Mouse (Mus musculus) lung, postnatal 0 days (tissue): Measurements from ENCODE around the gene Atg4b. TPM values are rescaled to one million over a fixed set of nuclear protein-coding genes. Genes with fewer than 3 reads are reported as not detected.

Experiments used
- ATAC-seq: fragments of 200-750 bp; cut with Nextera tagmentation; 2 replicates; pipeline ENCODE4 v1.8.0; 2017; ENCODE audit warnings: moderate library complexity
- DNase-seq: peaks from one replicate; pipeline ENCODE4 v3.0.0-alpha.2; 2016; ENCODE audit warnings: low spot score
- H3K27ac ChIP-seq: fragments of 300-500 bp; sonication (generic); 2 replicates; pipeline ENCODE4 v1.5.1; 2014; ENCODE audit warnings: antibody characterized with exemption, mild to moderate bottlenecking, low read length, mixed read lengths
- H3K27me3 ChIP-seq: fragments of 300-500 bp; sonication (generic); replicated peaks from 2 replicates; pipeline ENCODE4 v1.6.1; 2014; ENCODE audit warnings: low read length, mixed read lengths; ENCODE audit not compliant: insufficient read depth
- H3K36me3 ChIP-seq: fragments of 300-500 bp; sonication (generic); 2 replicates; pipeline ENCODE4 v1.6.1; 2014; ENCODE audit warnings: low read length, mixed read lengths; ENCODE audit not compliant: insufficient read depth
- H3K4me1 ChIP-seq: fragments of 300-500 bp; sonication (generic); 2 replicates; pipeline ENCODE4 v1.6.1; 2014; ENCODE audit warnings: antibody characterized with exemption, low read depth, low read length, mixed read lengths; ENCODE audit not compliant: insufficient read depth
- H3K4me2 ChIP-seq: fragments of 300-500 bp; sonication (generic); replicated peaks from 2 replicates; pipeline ENCODE4 v1.6.1; 2014; ENCODE audit warnings: low read depth, mild to moderate bottlenecking, low read length, moderate library complexity, mixed read lengths
- H3K4me3 ChIP-seq: fragments of 300-500 bp; sonication (generic); 2 replicates; pipeline ENCODE4 v1.5.1; 2014; ENCODE audit warnings: low read depth, low read length
- H3K9ac ChIP-seq: fragments of 300-500 bp; sonication (generic); replicated peaks from 2 replicates; pipeline ENCODE4 v1.6.1; 2014; ENCODE audit warnings: low read depth, mild to moderate bottlenecking
- H3K9me3 ChIP-seq: fragments of 300-500 bp; sonication (generic); 2 replicates; pipeline ENCODE4 v1.6.1; 2016; ENCODE audit warnings: low read length, mixed read lengths
- CTCF ChIP-seq: IDR thresholded peaks from 2 replicates; pipeline ENCODE4 v1.5.1; 2016; ENCODE audit warnings: antibody characterized with exemption, mild to moderate bottlenecking
- EP300 ChIP-seq: IDR thresholded peaks from 2 replicates; pipeline ENCODE4 v1.6.1; 2016; ENCODE audit warnings: antibody characterized with exemption, mild to moderate bottlenecking, control low read depth
- WGBS: fragments of 180-500 bp; shearing (Covaris S2); extraction: QIAGEN DNeasy Blood & Tissue Kit; methylation state at CpG from one replicate; pipeline ENCODE4 v1.1.7; 2014; 5-methylcytosine and 5-hydroxymethylcytosine counted together
- polyA plus RNA-seq: library from polyadenylated mRNA; unstranded; fragments of >200 nt; fragmentation: Nextera tagmentation; extraction: Ambion mirVana; gene quantifications from 2 replicates; pipeline ENCODE4 v1.2.1, GENCODE M21; 2015

Atg4b gene
- polyA plus RNA-seq, 1 experiment from 2014 or later: 54.2 TPM

GRCm38 (mm10) chr1:93764871-93765591, 13.7 kb downstream of the Atg4b start:
- no peak overlapping the region for H3K4me2 ChIP-seq
- no peak for DNase-seq
- H3K36me3 ChIP-seq: 0 out of 2 replicates have a peak, but pooled peaks cover 7% of the 10 kb centered on the region
- ATAC-seq: no peak
- no peak overlapping the region for H3K27ac ChIP-seq
- TF ChIP-seq EP300 (no peak), CTCF (no peak)
- no peak overlapping the region for H3K4me3 ChIP-seq
- H3K27me3 ChIP-seq: no peaks in the 10 kb centered on the region
- H3K9me3 ChIP-seq: no peaks in the 10 kb centered on the region
- no peak overlapping the region for H3K9ac ChIP-seq
- H3K4me1 ChIP-seq: no peaks in the 10 kb centered on the region
- 80% methylated on average over 9 of the region's 9 CpGs for WGBS

DNA sequence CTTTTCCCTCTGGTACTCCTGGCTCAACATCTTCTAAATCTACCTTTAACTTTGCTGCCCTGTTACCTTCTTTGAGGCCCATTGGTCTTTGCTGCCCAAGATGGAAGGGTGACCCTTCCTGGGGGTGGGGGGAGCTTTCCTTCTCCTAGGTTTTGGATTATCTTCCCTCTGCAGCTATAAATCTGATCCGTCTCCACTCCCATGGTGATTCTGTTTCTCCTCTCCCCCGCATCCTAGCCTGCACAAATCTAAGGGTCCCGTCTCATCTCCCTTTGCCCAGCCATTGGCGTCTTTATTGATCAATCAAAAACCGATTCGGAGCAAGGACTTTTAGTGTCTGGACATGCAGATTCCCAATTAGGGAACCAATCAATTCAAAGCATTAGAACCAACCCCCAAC, 16.3 kb downstream of the Atg4b start:
- no peak for TF ChIP-seq CTCF
- TF ChIP-seq EP300: no peak
- 93% methylated on average over 6 of the region's 6 CpGs for WGBS
- Histone ChIP-seq H3K36me3 (peaks cover 10% of the 10 kb centered on the region; the same call in 1 of the 2 replicates), H3K27me3 (no peaks in the 10 kb centered on the region), H3K4me1 (no peaks in the 10 kb centered on the region), H3K9ac (no peak overlapping the region), H3K4me2 (no peak overlapping the region), H3K4me3 (no peak overlapping the region), H3K27ac (no peak overlapping the region), H3K9me3 (no peaks in the 10 kb centered on the region)
- ATAC-seq (no peak), DNase-seq (no peak)

DNA sequence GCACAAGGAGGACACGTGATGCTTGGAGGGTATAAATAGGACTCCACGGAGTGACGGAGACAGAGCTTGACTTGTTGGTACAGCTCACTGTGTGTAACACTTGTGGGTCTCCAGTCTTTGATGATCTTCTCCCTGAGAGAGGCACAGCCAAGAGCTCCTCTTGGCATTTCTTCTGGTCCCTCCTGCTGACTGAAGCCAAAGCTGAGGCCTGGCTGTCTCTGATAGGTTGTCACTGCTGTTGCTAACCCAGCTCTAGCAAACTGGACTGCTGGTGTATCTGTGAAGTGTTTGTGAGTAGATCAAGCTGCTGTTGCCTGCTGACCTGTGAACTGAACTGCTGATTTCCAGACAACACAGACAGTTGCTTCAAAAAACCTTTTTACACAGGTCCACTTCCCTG, 18.6 kb downstream of the Atg4b start:
- 70% methylated on average over 3 of the region's 3 CpGs for WGBS
- Histone ChIP-seq H3K4me1 (no peaks in the 10 kb centered on the region), H3K27me3 (no peaks in the 10 kb centered on the region), H3K4me2 (no peak overlapping the region), H3K9me3 (no peaks in the 10 kb centered on the region), H3K9ac (no peak overlapping the region), H3K36me3 (peaks cover 19% of the 10 kb centered on the region; the same call in 1 of the 2 replicates), H3K27ac (no peak overlapping the region), H3K4me3 (no peak overlapping the region)
- ATAC-seq: peak; percentile 92
- TF ChIP-seq CTCF: no peak
- 0 out of 2 replicates have a peak, but pooled peaks have one; percentile 12 for TF ChIP-seq EP300
- DNase-seq: peak; percentile 77

- DNase-seq: no peak
- 96% methylated on average over 5 of the region's 5 CpGs for WGBS
- H3K27ac ChIP-seq: no peak overlapping the region
- H3K27me3 ChIP-seq: no peaks in the 10 kb centered on the region
- TF ChIP-seq CTCF (no peak), EP300 (no peak)
- no peaks in the 10 kb centered on the region for H3K4me1 ChIP-seq
- no peak overlapping the region for H3K4me3 ChIP-seq
- no peaks in the 10 kb centered on the region for H3K9me3 ChIP-seq
- H3K9ac ChIP-seq: no peak overlapping the region
- no peak overlapping the region for H3K4me2 ChIP-seq
- peaks cover 50% of the 10 kb centered on the region for H3K36me3 ChIP-seq
- ATAC-seq: no peak
These were observed 25.4 kb downstream of the Atg4b start for GRCm38 (mm10) chr1:93776686-93777085.

DNA sequence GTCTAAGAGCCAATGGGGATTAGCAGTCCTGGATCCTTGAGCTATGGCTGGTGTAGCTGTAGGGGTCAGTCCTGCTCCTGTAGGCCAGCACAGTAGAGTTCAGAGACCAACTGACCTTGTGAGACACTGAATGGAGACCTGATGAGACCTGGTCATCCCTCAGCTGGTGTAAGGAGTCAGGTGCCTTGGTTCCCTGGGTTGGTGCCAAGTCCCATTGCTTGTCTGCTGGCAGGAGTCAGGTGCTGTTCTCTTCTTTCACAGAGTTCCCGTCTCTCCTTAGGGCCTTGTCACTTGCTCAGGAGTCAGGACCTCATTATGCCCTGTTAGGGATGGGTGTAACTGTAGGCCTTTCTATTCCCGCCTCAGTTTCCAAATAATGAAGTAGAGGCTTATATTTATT, 35.6 kb downstream of the Atg4b start:
- ATAC-seq: no peak
- Histone ChIP-seq H3K36me3 (peaks cover 53% of the 10 kb centered on the region), H3K4me2 (no peak overlapping the region), H3K27ac (no peak overlapping the region), H3K9me3 (no peaks in the 10 kb centered on the region), H3K4me1 (no peaks in the 10 kb centered on the region), H3K4me3 (no peak overlapping the region), H3K27me3 (no peaks in the 10 kb centered on the region), H3K9ac (no peak overlapping the region)
- DNase-seq: no peak
- TF ChIP-seq EP300: no peak
- no peak for TF ChIP-seq CTCF
- WGBS: 88% methylated on average over 2 of the region's 2 CpGs

GRCm38 (mm10) chr1:93794526-93794925, 43.2 kb downstream of the Atg4b start:
- no peaks in the 10 kb centered on the region for H3K9me3 ChIP-seq
- no peak for TF ChIP-seq CTCF
- TF ChIP-seq EP300: no peak
- peaks cover 29% of the 10 kb centered on the region; the same call in 1 of the 2 replicates for H3K36me3 ChIP-seq
- no peaks in the 10 kb centered on the region for H3K4me1 ChIP-seq
- H3K4me2 ChIP-seq: no peak overlapping the region
- H3K4me3 ChIP-seq: no peak overlapping the region
- ATAC-seq (no peak), DNase-seq (no peak)
- H3K9ac ChIP-seq: no peak overlapping the region
- no peak overlapping the region for H3K27ac ChIP-seq
- 90% methylated on average over 8 of the region's 8 CpGs for WGBS
- H3K27me3 ChIP-seq: no peaks in the 10 kb centered on the region
